In genomic region chr13:110048767-110049434, GRCm38 (mm10) we compare ENCODE assay signal across 22 mouse cellular contexts.
DNase-seq lines count a peak whose midpoint lies in the region; ATAC-seq and TF ChIP-seq lines count a peak whose summit lies in the region.
"Had no signal": no experiment of that assay in that cellular context is flagged by ENCODE, and none has a peak within 500 bp of the region (broad histone marks: within the 10 kb centered on the region; RNA-seq: fewer than 3 reads in every experiment).

No protein-coding gene starts in this region.

- no peak for TF ChIP-seq POLR2A in kidney, adult 2 months (IDR thresholded peaks at IDR 0.05; ENCODE audit: low read depth, low read length)

- peak; percentile 55 for DNase-seq in heart, adult 11 months
- DNase-seq in heart, postnatal 14 days: no peak
- peak; percentile 46 to 53 for DNase-seq in B cell, adult 2 months
- peak; percentile 54 for DNase-seq in splenic B cell, adult 2 months (ENCODE audit: low read depth, low spot score)
- DNase-seq in cerebellum, adult 18-20 months: no peak
- DNase-seq in urinary bladder, adult 18-20 months (ENCODE audit: low spot score in 2 of 2): no peak
- DNase-seq in kidney, adult 2 months: no peak
- DNase-seq: adrenal gland, postnatal 25 days; cerebellum, adult 8-10 months; gastrocnemius, adult 2 months; heart, adult 2 months; kidney, adult 8-10 months; kidney, postnatal 4 days; right cerebral cortex, postnatal 14 days had no signal

- ATAC-seq in activated CD4-positive, CD25-positive, alpha-beta regulatory T cell, adult 4 months: peak; percentile 36
- ATAC-seq: hindbrain, postnatal 0 days; lung, postnatal 0 days; midbrain, embryonic 16.5 days had no signal

- intact Hi-C loops in heart, postnatal 14 days (cut with DNase I): no loop called here

- WGBS in kidney, adult 2 months: 48% methylated on average over 5 of the region's 5 CpGs

- TF ChIP-seq CTCF in kidney, adult 2 months (conservative IDR thresholded peaks at IDR 0.05; ENCODE audit: insufficient read depth, insufficient read length, low read depth, low read length): no peak

- no peaks in the 10 kb centered on the region for H3K4me1 ChIP-seq in kidney, adult 2 months (ENCODE audit: control insufficient read depth, insufficient read depth, low read length)
- H3K4me1 ChIP-seq: embryonic facial prominence, embryonic 13.5 days; limb, embryonic 13.5 days; liver, embryonic 15.5 days had no signal

- H3K36me3 ChIP-seq in splenic B cell, adult 2 months (ENCODE audit: control insufficient read depth, insufficient read depth, low read length, poor library complexity, severe bottlenecking): no peaks in the 10 kb centered on the region
- no peaks in the 10 kb centered on the region for H3K36me3 ChIP-seq in kidney, adult 2 months (ENCODE audit: control insufficient read depth, insufficient read depth, low read length)
- H3K36me3 ChIP-seq: embryonic facial prominence, embryonic 13.5 days; G1E; limb, embryonic 13.5 days; liver, embryonic 15.5 days had no signal

- no peaks in the 10 kb centered on the region for H3K27me3 ChIP-seq in splenic B cell, adult 2 months (ENCODE audit: control insufficient read depth, insufficient read depth, low read length, poor library complexity, severe bottlenecking)
- no peaks in the 10 kb centered on the region for H3K27me3 ChIP-seq in kidney, adult 2 months (replicated peaks; ENCODE audit: control insufficient read depth, insufficient read depth, low read length)
- H3K27me3 ChIP-seq: embryonic facial prominence, embryonic 13.5 days; limb, embryonic 13.5 days; liver, embryonic 15.5 days had no signal

- H3K27ac ChIP-seq in kidney, adult 2 months (ENCODE audit: insufficient read depth, low read depth, low read length): no peak overlapping the region
- H3K27ac ChIP-seq: embryonic facial prominence, embryonic 13.5 days; gastrocnemius, adult 2 months; heart, adult 2 months; hindbrain, postnatal 0 days; limb, embryonic 13.5 days; liver, embryonic 15.5 days had no signal

- H3K4me3 ChIP-seq in kidney, adult 2 months (ENCODE audit: insufficient read depth, low read depth, low read length): no peak overlapping the region
- H3K4me3 ChIP-seq: embryonic facial prominence, embryonic 13.5 days; gastrocnemius, adult 2 months; heart, adult 2 months; limb, embryonic 13.5 days; liver, embryonic 15.5 days had no signal

Comparison
In these comparisons a context has a peak if more than half of its experiments do, and no peak if none do; other contexts are left out.
1. DNase-seq: peak in heart, adult 11 months (single experiment), B cell, adult 2 months (2 of 2) and splenic B cell, adult 2 months (single experiment); none in heart, postnatal 14 days (0 of 2), cerebellum, adult 18-20 months (0 of 2), urinary bladder, adult 18-20 months (0 of 2) and kidney, adult 2 months (single experiment).